Mouse (Mus musculus) lung, postnatal 0 days (tissue): ENCODE results near the gene Abhd14b. TPM values are rescaled to one million over a fixed set of nuclear protein-coding genes. Genes with fewer than 3 reads are reported as not detected.

ENCODE experiments used
- ATAC-seq: fragments of 200-750 bp; cut with Nextera tagmentation; 2 replicates; pipeline ENCODE4 v1.8.0; 2017; ENCODE audit warnings: moderate library complexity
- DNase-seq: peaks from one replicate; pipeline ENCODE4 v3.0.0-alpha.2; 2016; ENCODE audit warnings: low spot score
- H3K27ac ChIP-seq: fragments of 300-500 bp; sonication (generic); 2 replicates; pipeline ENCODE4 v1.5.1; 2014; ENCODE audit warnings: antibody characterized with exemption, mild to moderate bottlenecking, low read length, mixed read lengths
- H3K27me3 ChIP-seq: fragments of 300-500 bp; sonication (generic); replicated peaks from 2 replicates; pipeline ENCODE4 v1.6.1; 2014; ENCODE audit warnings: low read length, mixed read lengths; ENCODE audit not compliant: insufficient read depth
- H3K36me3 ChIP-seq: fragments of 300-500 bp; sonication (generic); 2 replicates; pipeline ENCODE4 v1.6.1; 2014; ENCODE audit warnings: low read length, mixed read lengths; ENCODE audit not compliant: insufficient read depth
- H3K4me1 ChIP-seq: fragments of 300-500 bp; sonication (generic); 2 replicates; pipeline ENCODE4 v1.6.1; 2014; ENCODE audit warnings: antibody characterized with exemption, low read depth, low read length, mixed read lengths; ENCODE audit not compliant: insufficient read depth
- H3K4me2 ChIP-seq: fragments of 300-500 bp; sonication (generic); replicated peaks from 2 replicates; pipeline ENCODE4 v1.6.1; 2014; ENCODE audit warnings: low read depth, mild to moderate bottlenecking, low read length, moderate library complexity, mixed read lengths
- H3K4me3 ChIP-seq: fragments of 300-500 bp; sonication (generic); 2 replicates; pipeline ENCODE4 v1.5.1; 2014; ENCODE audit warnings: low read depth, low read length
- H3K9ac ChIP-seq: fragments of 300-500 bp; sonication (generic); replicated peaks from 2 replicates; pipeline ENCODE4 v1.6.1; 2014; ENCODE audit warnings: low read depth, mild to moderate bottlenecking
- H3K9me3 ChIP-seq: fragments of 300-500 bp; sonication (generic); 2 replicates; pipeline ENCODE4 v1.6.1; 2016; ENCODE audit warnings: low read length, mixed read lengths
- CTCF ChIP-seq: IDR thresholded peaks from 2 replicates; pipeline ENCODE4 v1.5.1; 2016; ENCODE audit warnings: antibody characterized with exemption, mild to moderate bottlenecking
- EP300 ChIP-seq: IDR thresholded peaks from 2 replicates; pipeline ENCODE4 v1.6.1; 2016; ENCODE audit warnings: antibody characterized with exemption, mild to moderate bottlenecking, control low read depth
- WGBS: fragments of 180-500 bp; shearing (Covaris S2); extraction: QIAGEN DNeasy Blood & Tissue Kit; methylation state at CpG from one replicate; pipeline ENCODE4 v1.1.7; 2014; 5-methylcytosine and 5-hydroxymethylcytosine counted together
- polyA plus RNA-seq: library from polyadenylated mRNA; unstranded; fragments of >200 nt; fragmentation: Nextera tagmentation; extraction: Ambion mirVana; gene quantifications from 2 replicates; pipeline ENCODE4 v1.2.1, GENCODE M21; 2015

Gene Abhd14b
- polyA plus RNA-seq, 1 experiment from 2014 or later, result 31.1 TPM

- DNase-seq, result no peak
- H3K27ac ChIP-seq, result no peak overlapping the region
- TF ChIP-seq CTCF (no peak), EP300 (no peak)
- no peaks in the 10 kb centered on the region for H3K36me3 ChIP-seq
- ATAC-seq, result no peak
- H3K9ac ChIP-seq, result no peak overlapping the region
- no peaks in the 10 kb centered on the region for H3K4me1 ChIP-seq
- H3K9me3 ChIP-seq, result no peaks in the 10 kb centered on the region
- H3K4me3 ChIP-seq, result no peak overlapping the region
- 84% methylated on average over 3 of the region's 3 CpGs for WGBS
- no peak overlapping the region for H3K4me2 ChIP-seq
- H3K27me3 ChIP-seq, result no peaks in the 10 kb centered on the region
Observed at GRCm38 (mm10) chr9:106412210-106412609, 35.0 kb upstream of the Abhd14b start.

- H3K27ac ChIP-seq, result no peak overlapping the region
- no peaks in the 10 kb centered on the region for H3K9me3 ChIP-seq
- H3K27me3 ChIP-seq, result no peaks in the 10 kb centered on the region
- ATAC-seq (no peak), DNase-seq (no peak)
- WGBS, result 75% methylated on average over 5 of the region's 5 CpGs
- no peak overlapping the region for H3K4me2 ChIP-seq
- TF ChIP-seq EP300, result no peak
- TF ChIP-seq CTCF, result no peak
- H3K36me3 ChIP-seq, result no peaks in the 10 kb centered on the region
- no peak overlapping the region for H3K9ac ChIP-seq
- H3K4me1 ChIP-seq, result 0 out of 2 replicates have a peak, but pooled peaks cover 6% of the 10 kb centered on the region
- no peak overlapping the region for H3K4me3 ChIP-seq
Observed at GRCm38 (mm10) chr9:106413606-106414005, 33.7 kb upstream of the Abhd14b start.

- Histone ChIP-seq H3K4me1 (peaks cover 13% of the 10 kb centered on the region; the same call in 1 of the 2 replicates), H3K36me3 (no peaks in the 10 kb centered on the region), H3K27ac (no peak overlapping the region), H3K9ac (no peak overlapping the region), H3K4me2 (no peak overlapping the region), H3K9me3 (no peaks in the 10 kb centered on the region), H3K4me3 (no peak overlapping the region), H3K27me3 (no peaks in the 10 kb centered on the region)
- TF ChIP-seq CTCF, result no peak
- TF ChIP-seq EP300, result no peak
- WGBS, result 82% methylated on average over 6 of the region's 6 CpGs
- no peak for ATAC-seq
- no peak for DNase-seq
Observed at GRCm38 (mm10) chr9:106416826-106417225, 30.4 kb upstream of the Abhd14b start.

- 15% methylated on average over 29 of the region's 29 CpGs for WGBS
Observed at GRCm38 (mm10) chr9:106417841-106418625, 29.2 kb upstream of the Abhd14b start.

GRCm38 (mm10) chr9:106420608-106421007, 26.7 kb upstream of the Abhd14b start:
- no peaks in the 10 kb centered on the region for H3K27me3 ChIP-seq
- TF ChIP-seq CTCF, result no peak
- TF ChIP-seq EP300, result no peak
- no peak for DNase-seq
- H3K9me3 ChIP-seq, result no peaks in the 10 kb centered on the region
- no peak overlapping the region for H3K9ac ChIP-seq
- H3K4me1 ChIP-seq, result peaks cover 13% of the 10 kb centered on the region; the same call in 1 of the 2 replicates
- H3K4me3 ChIP-seq, result no peak overlapping the region
- WGBS, result 8% methylated on average over 2 of the region's 2 CpGs
- H3K36me3 ChIP-seq, result no peaks in the 10 kb centered on the region
- no peak overlapping the region for H3K27ac ChIP-seq
- no peak for ATAC-seq
- H3K4me2 ChIP-seq, result no peak overlapping the region

More at GRCm38 (mm10) chr9:106417841-106418625, 29.2 kb upstream of the Abhd14b start:
- H3K9ac ChIP-seq, result no peak overlapping the region
- H3K36me3 ChIP-seq, result no peaks in the 10 kb centered on the region
- peaks cover 13% of the 10 kb centered on the region; the same call in 1 of the 2 replicates for H3K4me1 ChIP-seq
- peak overlapping the region; percentile 53 for H3K4me2 ChIP-seq
- peak; percentile 61 for ATAC-seq
- no peaks in the 10 kb centered on the region for H3K9me3 ChIP-seq
- H3K4me3 ChIP-seq, result peak overlapping the region; percentile 21
- peak; percentile 85 for DNase-seq
- no peaks in the 10 kb centered on the region for H3K27me3 ChIP-seq
- TF ChIP-seq CTCF, result peak; percentile 56
- TF ChIP-seq EP300, result no peak
- no peak overlapping the region for H3K27ac ChIP-seq

GRCm38 (mm10) chr9:106421033-106421864, 26.0 kb upstream of the Abhd14b start:
- no peaks in the 10 kb centered on the region for H3K9me3 ChIP-seq
- WGBS, result 18% methylated on average over 17 of the region's 18 CpGs
- H3K9ac ChIP-seq, result no peak overlapping the region
- TF ChIP-seq EP300 (no peak), CTCF (no peak)
- H3K27me3 ChIP-seq, result no peaks in the 10 kb centered on the region
- ATAC-seq (peak; percentile 16), DNase-seq (peak; percentile 21)
- no peak overlapping the region for H3K4me3 ChIP-seq
- no peaks in the 10 kb centered on the region for H3K36me3 ChIP-seq
- peaks cover 13% of the 10 kb centered on the region; the same call in 1 of the 2 replicates for H3K4me1 ChIP-seq
- peak overlapping the region; percentile 42 for H3K4me2 ChIP-seq
- H3K27ac ChIP-seq, result no peak overlapping the region
